Mouse (Mus musculus) adrenal gland (tissue): ENCODE data around the gene Cdk12.

Source experiments
- intact Hi-C: fragments of 180-260 bp; cut with DNase I; formaldehyde crosslinking; loops from one replicate; pipeline ENCODE4 v1.15.1; 2025

The Cdk12 gene

DNA sequence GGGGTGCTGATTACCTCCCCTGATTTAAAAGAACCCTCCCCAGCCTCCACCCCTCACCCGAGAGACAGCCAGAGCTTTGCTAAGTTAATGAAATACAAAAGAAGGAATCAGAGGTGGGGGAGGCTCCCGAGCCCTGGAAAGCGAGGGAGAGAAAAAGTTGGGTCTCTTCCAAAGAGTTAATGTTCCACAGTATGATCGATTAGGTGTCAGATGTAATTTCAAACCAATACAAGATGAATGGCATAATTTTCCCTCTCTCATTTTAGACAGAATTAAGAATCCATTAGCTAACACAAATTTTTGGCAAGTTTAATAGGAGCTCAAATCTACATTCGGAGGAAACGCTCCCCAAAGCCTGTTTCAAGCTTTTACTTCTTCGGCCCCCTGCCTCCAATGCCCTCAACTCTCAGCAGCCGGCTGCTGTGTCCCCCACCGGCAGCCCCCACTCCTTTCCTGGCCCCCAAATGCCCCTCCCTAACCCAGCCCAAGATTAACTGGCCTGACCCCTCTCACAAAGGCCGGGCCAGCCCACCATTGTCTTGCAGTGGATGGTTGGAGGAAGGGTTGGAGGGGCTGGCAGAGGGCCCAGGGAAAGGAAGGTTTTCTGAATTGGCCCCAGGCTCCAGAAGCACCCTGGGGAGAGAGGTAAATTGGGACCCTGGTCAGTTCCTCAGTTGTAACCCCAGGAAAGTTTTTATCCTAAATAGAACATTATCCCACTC is 95.8 kb downstream of the Cdk12 start:
- intact Hi-C loops = no loop called here

DNA sequence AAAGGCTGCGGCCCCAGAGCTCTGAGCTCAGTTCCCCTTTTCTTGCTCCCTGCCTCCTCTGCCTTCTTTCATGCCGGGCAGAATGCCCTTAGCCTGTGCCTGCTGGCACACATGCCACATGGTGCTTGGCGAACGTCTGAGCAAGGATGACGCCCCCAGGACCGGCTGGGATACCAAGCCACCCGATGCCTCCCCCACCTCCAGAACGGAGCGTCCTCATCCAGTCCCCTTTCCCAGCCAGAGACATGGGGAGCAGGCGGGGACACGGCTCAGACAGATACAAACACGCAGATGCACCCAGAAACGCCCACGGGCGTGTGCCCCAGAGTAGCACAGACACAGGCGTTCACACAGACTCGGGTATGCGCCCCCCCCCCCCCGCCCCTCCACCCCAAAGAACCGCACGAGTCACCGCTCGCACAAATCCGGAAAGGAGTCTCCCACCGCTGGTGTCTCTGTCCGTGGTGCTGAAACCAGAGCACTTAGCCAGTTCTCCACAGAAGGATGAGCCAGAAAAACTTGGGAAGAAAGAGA is 111.0 kb downstream of the Cdk12 start:
- intact Hi-C loops = no loop called here

DNA sequence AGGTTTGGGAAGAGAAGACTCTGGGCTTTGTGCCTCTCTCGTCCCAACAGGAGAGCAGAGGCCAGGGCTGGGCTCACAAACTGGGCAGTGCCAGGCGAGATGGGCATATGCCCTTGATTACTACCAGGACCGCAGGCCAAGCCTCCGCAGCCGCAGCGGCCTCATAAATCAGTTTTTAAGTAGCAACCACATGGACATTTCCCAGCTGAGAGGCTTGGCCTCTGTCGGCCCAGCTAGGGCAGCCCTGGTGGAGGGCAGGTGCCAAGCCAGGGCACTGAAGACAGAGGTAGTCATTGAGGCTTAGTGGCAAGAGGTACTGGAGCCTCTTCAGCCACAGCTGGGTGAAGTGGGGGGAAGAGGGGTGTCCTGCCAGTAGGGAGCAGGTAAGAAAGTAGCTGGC is 114.6 kb downstream of the Cdk12 start:
- intact Hi-C loops = no loop called here

DNA sequence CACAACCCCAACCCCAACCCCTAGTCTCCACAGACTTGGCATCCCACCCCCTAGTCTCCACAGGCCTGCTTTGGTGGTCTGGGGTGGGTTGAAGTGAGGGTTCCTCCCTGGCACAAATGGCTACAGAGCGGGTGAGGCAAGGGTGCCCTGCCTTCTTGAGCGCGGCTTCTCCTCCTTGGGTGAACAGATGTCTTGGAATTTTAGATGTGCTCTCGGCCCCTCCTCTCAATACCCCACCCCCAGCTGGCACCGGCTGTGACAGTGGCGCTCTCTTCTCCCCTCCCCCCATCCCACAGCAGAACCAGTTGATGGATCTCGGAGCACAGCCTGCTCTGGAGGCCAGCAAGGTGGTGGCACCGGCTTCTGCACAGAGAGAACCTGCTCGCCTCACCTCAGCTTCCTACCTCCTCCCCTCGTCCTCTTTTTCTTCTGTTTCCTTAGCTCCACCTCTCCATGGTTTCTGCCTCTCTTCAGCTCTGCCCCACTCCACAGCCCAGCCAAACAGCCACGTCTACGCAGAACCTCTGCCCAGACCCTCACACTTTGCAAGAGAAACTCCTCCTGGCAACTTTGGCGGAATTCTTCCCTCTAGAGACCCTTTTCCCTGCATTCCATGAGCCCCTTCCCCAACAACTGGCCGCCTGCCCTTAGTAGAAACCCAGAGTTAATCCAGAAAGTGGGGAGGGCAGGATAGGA is 115.7 kb downstream of the Cdk12 start:
- intact Hi-C loops = no loop called here

DNA sequence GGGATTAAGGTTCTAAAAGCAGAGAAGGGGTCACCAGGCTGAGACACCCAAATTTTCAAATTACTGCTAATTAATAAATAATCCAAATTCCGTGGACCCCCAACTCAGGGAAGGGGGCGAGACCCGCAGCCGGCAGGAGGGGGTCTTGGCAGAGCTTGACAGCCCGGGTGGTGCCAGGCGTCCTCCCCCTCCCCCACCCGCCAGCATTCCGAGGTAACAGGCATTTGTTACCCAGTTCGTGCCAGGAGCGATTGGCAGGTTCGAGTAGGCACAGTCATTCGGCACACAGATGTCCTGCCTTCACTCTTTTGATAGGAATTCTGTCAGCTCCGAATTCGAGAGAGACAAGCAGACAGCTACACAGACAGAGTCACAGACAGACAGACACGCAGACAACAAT is 116.3 kb downstream of the Cdk12 start:
- intact Hi-C loops = no loop called here

- intact Hi-C loops = no loop called here
These were observed 116.7 kb downstream of the Cdk12 start for GRCm38 (mm10) chr11:98319544-98319943.

DNA sequence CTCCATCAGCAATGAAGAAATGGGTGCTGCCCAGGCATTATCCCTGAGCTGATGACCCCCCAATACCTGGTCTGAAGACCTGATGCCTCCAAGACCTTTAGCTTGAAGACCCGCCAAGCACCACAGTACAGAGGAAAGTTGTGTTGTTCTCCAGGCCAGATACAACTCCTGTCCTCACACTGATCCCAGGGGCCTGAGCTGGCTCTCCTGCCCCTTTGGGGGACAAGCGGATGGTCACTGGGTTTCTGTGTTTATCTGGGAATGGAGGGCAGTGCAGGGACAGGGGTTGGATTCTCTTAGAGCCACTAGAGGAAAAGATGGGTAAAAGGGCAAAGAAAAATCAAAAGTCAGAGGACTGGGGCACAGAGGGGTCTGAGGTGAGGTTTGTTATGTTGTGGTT is 117.1 kb downstream of the Cdk12 start:
- intact Hi-C loops = no loop called here

- intact Hi-C loops = no loop called here
These were observed 117.5 kb downstream of the Cdk12 start for GRCm38 (mm10) chr11:98320381-98320780.

DNA sequence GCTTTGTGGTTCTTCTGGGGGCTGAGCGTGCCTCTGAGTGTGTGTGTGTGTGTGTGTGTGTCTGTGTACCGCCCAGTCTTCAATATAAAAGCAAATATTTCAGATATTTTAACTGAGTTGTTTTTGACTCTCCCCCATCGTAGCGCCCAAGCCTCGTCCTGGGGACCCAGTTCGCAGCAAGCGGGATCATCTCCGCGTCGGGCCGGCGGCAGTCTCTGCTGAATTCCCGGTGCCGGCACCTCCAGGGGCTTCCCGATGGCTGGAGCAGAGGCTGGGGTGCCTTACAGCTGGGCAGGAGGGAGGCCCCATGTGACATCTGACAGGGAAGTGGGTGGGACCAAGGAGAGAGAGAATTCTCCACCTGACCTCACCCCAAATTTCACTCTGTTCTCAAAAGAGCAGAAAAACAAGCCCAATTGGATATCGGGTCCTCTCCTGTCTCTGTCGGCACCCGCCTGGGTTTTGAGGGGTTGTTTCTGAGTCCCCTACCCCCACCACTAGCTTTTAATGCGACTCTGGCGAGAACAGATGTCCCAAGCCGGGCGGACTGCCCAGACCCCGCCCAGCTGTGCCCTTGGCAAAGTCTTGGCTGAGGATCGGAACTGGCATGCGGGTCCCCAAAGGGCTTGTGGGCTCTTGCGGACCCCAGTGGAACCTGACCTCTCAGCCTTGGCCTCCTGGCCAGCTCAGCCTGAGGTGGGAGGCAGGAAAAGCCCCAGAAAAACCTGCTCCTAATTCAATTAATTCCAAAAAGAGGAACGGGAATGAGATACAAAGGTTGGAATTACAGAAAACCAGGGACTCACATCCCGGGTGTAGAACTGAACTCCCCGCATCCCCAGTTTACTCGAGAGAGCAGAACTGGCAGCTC is 118.2 kb downstream of the Cdk12 start:
- intact Hi-C loops = no loop called here

GRCm38 (mm10) chr11:98321677-98322003 is 118.8 kb downstream of the Cdk12 start:
- intact Hi-C loops = no loop called here

GRCm38 (mm10) chr11:98322159-98322558 is 119.3 kb downstream of the Cdk12 start:
- intact Hi-C loops = no loop called here

DNA sequence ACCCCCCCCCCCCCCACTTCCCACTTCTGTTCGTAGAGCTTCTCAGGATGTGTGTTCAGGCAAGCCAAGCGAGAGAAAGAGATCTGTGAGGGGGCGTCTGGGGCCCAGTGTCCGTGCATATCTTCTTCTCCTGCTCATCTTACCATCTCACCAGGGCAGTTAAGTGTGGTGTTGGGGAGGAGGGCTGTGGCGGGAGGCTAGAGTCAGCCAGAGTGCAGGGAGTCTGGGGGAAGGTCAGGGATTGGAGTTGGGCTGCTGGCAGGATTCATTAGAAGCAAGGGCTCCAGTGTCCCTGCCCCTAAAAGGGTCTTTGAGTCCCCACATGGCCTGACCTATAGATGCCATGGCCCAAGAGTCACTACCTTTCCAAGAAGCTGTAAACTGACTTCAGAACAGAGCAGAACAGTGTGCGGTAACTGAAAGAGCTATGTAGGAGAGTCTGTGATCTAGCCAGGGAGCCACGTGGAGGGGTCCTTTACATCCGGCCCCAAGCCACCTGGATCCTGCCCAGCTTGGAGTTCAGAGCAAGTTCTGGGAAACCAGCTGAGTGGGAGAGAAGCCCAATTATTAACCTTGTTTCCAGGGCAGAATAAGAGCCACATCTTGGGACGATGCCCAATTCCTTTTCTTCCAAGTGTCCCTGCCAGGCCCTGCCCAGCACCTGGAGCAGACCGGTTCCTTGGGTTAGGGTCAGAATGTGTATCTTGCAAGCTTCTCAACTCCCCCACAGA is 120.4 kb downstream of the Cdk12 start:
- intact Hi-C loops = no loop called here

GRCm38 (mm10) chr11:98323933-98324332 is 121.1 kb downstream of the Cdk12 start:
- intact Hi-C loops = no loop called here

DNA sequence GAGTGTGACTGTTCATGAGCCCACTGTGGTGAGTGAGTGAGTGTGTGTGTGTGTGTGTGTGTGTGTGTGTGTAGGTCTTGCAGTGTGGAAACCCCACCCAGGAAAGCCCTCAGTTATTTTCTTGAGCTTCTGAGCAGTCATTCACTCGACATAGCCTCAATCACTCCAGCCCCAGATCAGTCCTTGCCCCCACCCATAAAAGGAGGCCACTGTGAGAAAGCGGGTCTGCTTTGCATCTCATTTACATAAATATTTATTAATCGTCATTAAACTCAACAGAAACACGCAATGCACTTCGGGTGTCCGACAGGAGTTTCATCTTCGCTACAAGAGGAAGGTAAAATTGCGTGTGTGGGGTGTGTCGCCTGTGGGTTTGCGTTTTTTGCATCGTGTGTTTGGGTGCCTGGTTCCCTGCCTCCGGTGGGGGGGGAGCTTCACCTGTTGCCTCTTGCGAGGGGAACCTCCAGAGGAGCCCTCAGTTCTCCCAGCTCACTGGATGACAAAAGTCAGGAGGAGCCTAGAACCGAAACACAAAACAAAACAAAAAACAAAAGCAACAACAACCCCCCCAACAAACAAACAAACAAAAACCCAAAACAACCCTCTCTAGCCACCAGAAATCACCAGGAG is 122.4 kb downstream of the Cdk12 start:
- intact Hi-C loops = no loop called here

GRCm38 (mm10) chr11:98325821-98326218 is 123.0 kb downstream of the Cdk12 start:
- intact Hi-C loops = no loop called here

- intact Hi-C loops = no loop called here
These were observed 123.9 kb downstream of the Cdk12 start for GRCm38 (mm10) chr11:98326741-98327135.

- intact Hi-C loops = no loop called here
These were observed 124.5 kb downstream of the Cdk12 start for GRCm38 (mm10) chr11:98327136-98328030.

- intact Hi-C loops = no loop called here
These were observed 125.1 kb downstream of the Cdk12 start for GRCm38 (mm10) chr11:98328031-98328370.
